Mouse (Mus musculus) myocyte (in vitro differentiated cells): ENCODE results near the gene Samd4b.

Source experiments
- CEBPB ChIP-seq: IDR thresholded peaks from 2 replicates; pipeline ENCODE4 v1.6.1; 2011; ENCODE audit warnings: mild to moderate bottlenecking, moderate library complexity; ENCODE audit not compliant: poor library complexity, insufficient read depth, severe bottlenecking
- MYOG ChIP-seq, 3 experiments: IDR thresholded peaks; one replicate each; pipeline ENCODE4 v1.6.1; 2011; ENCODE audit warnings: control low read depth in 2 of 3, low read depth in 2 of 3, mild to moderate bottlenecking in 2 of 3; ENCODE audit not compliant: insufficient read length in 2 of 3, control insufficient read depth in 1 of 3, insufficient read depth in 1 of 3
- POLR2A ChIP-seq: IDR thresholded peaks from one replicate; pipeline ENCODE4 v1.6.1; 2011; ENCODE audit warnings: low read depth, mild to moderate bottlenecking, control low read depth, moderate library complexity; ENCODE audit not compliant: insufficient read length
- POLR2AphosphoS2 ChIP-seq: IDR thresholded peaks from one replicate; pipeline ENCODE4 v1.6.1; 2011; ENCODE audit warnings: low read depth, control low read depth; ENCODE audit not compliant: insufficient read length
- REST ChIP-seq: IDR thresholded peaks from one replicate; pipeline ENCODE4 v1.6.1; 2011; ENCODE audit warnings: mild to moderate bottlenecking, control low read depth, moderate library complexity; ENCODE audit not compliant: insufficient read depth, insufficient read length
- USF1 ChIP-seq: IDR thresholded peaks from one replicate; pipeline ENCODE4 v1.6.1; 2011; ENCODE audit warnings: low read depth, mild to moderate bottlenecking, control low read depth, moderate library complexity

- TF ChIP-seq MYOG (IDR thresholded peaks at IDR 0.05; ENCODE audit: control insufficient read depth in 1 of 3, insufficient read depth in 1 of 3, insufficient read length in 2 of 3, low read depth in 2 of 3) (no peak), POLR2A (no peak), POLR2AphosphoS2 (no peak), USF1 (no peak), REST (no peak), CEBPB (no peak)
Measured at GRCm38 (mm10) chr7:28545048-28545890, 52.7 kb downstream of the Samd4b start.
